Mouse (Mus musculus) MEL (cell line): ENCODE measurements around the gene Acsl5. TPM values are rescaled to one million over a fixed set of nuclear protein-coding genes. Genes with fewer than 3 reads are reported as not detected.

Source experiments
- DNase-seq: peaks from one replicate; pipeline ENCODE4 v3.0.0; 2011; ENCODE audit warnings: low read depth, low spot score
- H3K27ac ChIP-seq: 2 replicates; pipeline ENCODE4 v1.5.1; 2012; ENCODE audit warnings: low read depth, mild to moderate bottlenecking, control low read depth, low read length, moderate library complexity; ENCODE audit not compliant: control insufficient read depth
- H3K27me3 ChIP-seq, 2 experiments: fragments of 150-350 bp in 1 of 2; sonication (generic) in 1 of 2; 2 replicates each; pipeline ENCODE4 v1.6.1; 2012; ENCODE audit warnings: low read length in 2 of 2, mild to moderate bottlenecking in 2 of 2, improper control_type of control experiment in 1 of 2, moderate library complexity in 1 of 2; ENCODE audit not compliant: insufficient read depth in 2 of 2, control insufficient read depth in 1 of 2
- H3K36me3 ChIP-seq, 2 experiments: 2 replicates each; pipeline ENCODE4 v1.6.1; 2012 to 2014; ENCODE audit warnings: low read length in 2 of 2, improper control_type of control experiment in 1 of 2, inconsistent platforms in 1 of 2, mild to moderate bottlenecking in 1 of 2; ENCODE audit not compliant: insufficient read depth in 2 of 2, control insufficient read depth in 1 of 2
- H3K4me1 ChIP-seq, 2 experiments: fragments of 150-350 bp in 1 of 2; sonication (generic) in 1 of 2; 2 replicates each; pipeline ENCODE4 v1.6.1; 2012; ENCODE audit warnings: low read length in 2 of 2, improper control_type of control experiment in 1 of 2, mild to moderate bottlenecking in 1 of 2; ENCODE audit not compliant: insufficient read depth in 2 of 2, control insufficient read depth in 1 of 2
- H3K4me3 ChIP-seq, 2 experiments: fragments of 150-350 bp in 1 of 2; sonication (generic) in 1 of 2; 2 replicates each; pipeline ENCODE4 v1.5.1; 2012; ENCODE audit warnings: low read depth in 2 of 2, low read length in 2 of 2, mild to moderate bottlenecking in 2 of 2, moderate library complexity in 2 of 2, control low read depth in 1 of 2, improper control_type of control experiment in 1 of 2; ENCODE audit not compliant: control insufficient read depth in 1 of 2, insufficient read depth in 1 of 2
- H3K79me2 ChIP-seq: 2 replicates; pipeline ENCODE4 v1.6.1; 2012; ENCODE audit warnings: mild to moderate bottlenecking, low read length, moderate library complexity; ENCODE audit not compliant: control insufficient read depth, poor library complexity, insufficient read depth
- H3K9ac ChIP-seq: 2 replicates; pipeline ENCODE4 v1.6.1; 2012; ENCODE audit warnings: low read depth, mild to moderate bottlenecking, control low read depth, low read length, moderate library complexity; ENCODE audit not compliant: control insufficient read depth, poor library complexity, severe bottlenecking
- H3K9me3 ChIP-seq: fragments of 150-350 bp; sonication (generic); replicated peaks from 2 replicates; pipeline ENCODE4 v1.6.1; 2012; ENCODE audit warnings: mild to moderate bottlenecking, low read length, improper control_type of control experiment, moderate library complexity; ENCODE audit not compliant: insufficient read depth
- EP300 ChIP-seq, 2 experiments: IDR thresholded peaks; 2 replicates each; pipeline ENCODE4 v1.6.1; 2011; ENCODE audit warnings: improper control_type of control experiment in 2 of 2, low read length in 2 of 2, low read depth in 1 of 2, mild to moderate bottlenecking in 1 of 2
- ETS1 ChIP-seq: IDR thresholded peaks from 2 replicates; pipeline ENCODE4 v1.6.1; 2012; ENCODE audit warnings: low read depth, mild to moderate bottlenecking, inconsistent platforms, low read length, improper control_type of control experiment, moderate library complexity
- GATA1 ChIP-seq: IDR thresholded peaks from 2 replicates; pipeline ENCODE4 v1.6.1; 2011; ENCODE audit warnings: low read depth, low read length, improper control_type of control experiment
- HCFC1 ChIP-seq: IDR thresholded peaks from 2 replicates; pipeline ENCODE4 v1.6.1; 2012; ENCODE audit warnings: low read depth, mild to moderate bottlenecking, inconsistent platforms, low read length, improper control_type of control experiment, moderate library complexity
- KAT2A ChIP-seq: conservative IDR thresholded peaks from 2 replicates; pipeline ENCODE4 v1.6.1; 2012; ENCODE audit warnings: low read depth, low read length, improper control_type of control experiment, inconsistent platforms
- MAFK ChIP-seq: IDR thresholded peaks from 2 replicates; pipeline ENCODE4 v1.6.1; 2011; ENCODE audit warnings: low read depth, mild to moderate bottlenecking, low read length, improper control_type of control experiment, borderline replicate concordance
- MEF2A ChIP-seq: IDR thresholded peaks from 2 replicates; pipeline ENCODE4 v1.6.1; 2014; ENCODE audit warnings: low read depth, mild to moderate bottlenecking, inconsistent platforms, low read length, improper control_type of control experiment; ENCODE audit not compliant: poor library complexity, insufficient replicate concordance, severe bottlenecking; ENCODE audit errors: extremely low read depth
- NELFE ChIP-seq: IDR thresholded peaks from 2 replicates; pipeline ENCODE4 v1.6.1; 2011; ENCODE audit warnings: low read depth, low read length, improper control_type of control experiment
- NRF1 ChIP-seq: IDR thresholded peaks from 2 replicates; pipeline ENCODE4 v1.6.1; 2014; ENCODE audit warnings: low read depth, mild to moderate bottlenecking, inconsistent platforms, low read length, improper control_type of control experiment, moderate library complexity; ENCODE audit not compliant: poor library complexity, insufficient read depth, severe bottlenecking
- POLR2AphosphoS5 ChIP-seq: IDR thresholded peaks from 2 replicates; pipeline ENCODE4 v1.6.1; 2012; ENCODE audit warnings: low read depth, borderline replicate concordance, mild to moderate bottlenecking, inconsistent platforms, low read length, moderate library complexity, mixed read lengths
- RCOR1 ChIP-seq: IDR thresholded peaks from 2 replicates; pipeline ENCODE4 v1.6.1; 2012; ENCODE audit warnings: low read depth, mild to moderate bottlenecking, inconsistent platforms, low read length, improper control_type of control experiment
- UBTF ChIP-seq: IDR thresholded peaks from 2 replicates; pipeline ENCODE4 v1.6.1; 2012; ENCODE audit warnings: low read depth, mild to moderate bottlenecking, inconsistent platforms, low read length, improper control_type of control experiment, moderate library complexity, borderline replicate concordance; ENCODE audit not compliant: insufficient read depth
- USF1 ChIP-seq: IDR thresholded peaks from 2 replicates; pipeline ENCODE4 v1.6.1; 2014; ENCODE audit warnings: low read depth, mild to moderate bottlenecking, inconsistent platforms, low read length, improper control_type of control experiment, moderate library complexity
- USF2 ChIP-seq, 2 experiments: IDR thresholded peaks; 2 replicates each; pipeline ENCODE4 v1.6.1; 2011 to 2012; ENCODE audit warnings: improper control_type of control experiment in 2 of 2, low read length in 2 of 2, borderline replicate concordance in 1 of 2, inconsistent platforms in 1 of 2, low read depth in 1 of 2, mild to moderate bottlenecking in 1 of 2; ENCODE audit not compliant: insufficient read depth in 1 of 2
- ZC3H11A ChIP-seq: IDR thresholded peaks from 2 replicates; pipeline ENCODE4 v1.6.1; 2012; ENCODE audit warnings: low read depth, mild to moderate bottlenecking, inconsistent platforms, low read length, improper control_type of control experiment
- ZKSCAN1 ChIP-seq: IDR thresholded peaks from 2 replicates; pipeline ENCODE4 v1.6.1; 2012; ENCODE audit warnings: low read depth, mild to moderate bottlenecking, inconsistent platforms, low read length, improper control_type of control experiment, moderate library complexity
- ZMIZ1 ChIP-seq: IDR thresholded peaks from 2 replicates; pipeline ENCODE4 v1.6.1; 2012; ENCODE audit warnings: low read depth, mild to moderate bottlenecking, inconsistent platforms, low read length, improper control_type of control experiment, moderate library complexity
- polyA plus RNA-seq, 2 experiments: library from polyadenylated mRNA; stranded (reverse) in 1 of 2; unstranded in 1 of 2; fragments of >175 nt in 1 of 2; fragments of >200 nt in 1 of 2; gene quantifications; 2 replicates each; pipeline versions ENCODE4 v1.2.1 to v1.2.4; 2012; ENCODE audit warnings: low replicate concordance in 2 of 2, low read depth in 1 of 2; ENCODE audit not compliant: insufficient read length in 2 of 2, insufficient read depth in 1 of 2, missing spikeins in 1 of 2
- total RNA-seq: library from RNA; depleted of rRNA; stranded (reverse); fragments of 300-350 nt; gene quantifications from 2 replicates; pipeline ENCODE4 v1.2.3, GENCODE M21; 2012

Acsl5 gene
- total and polyA plus RNA-seq, 3 experiments = 223 to 318 TPM; not detected in 1

DNA sequence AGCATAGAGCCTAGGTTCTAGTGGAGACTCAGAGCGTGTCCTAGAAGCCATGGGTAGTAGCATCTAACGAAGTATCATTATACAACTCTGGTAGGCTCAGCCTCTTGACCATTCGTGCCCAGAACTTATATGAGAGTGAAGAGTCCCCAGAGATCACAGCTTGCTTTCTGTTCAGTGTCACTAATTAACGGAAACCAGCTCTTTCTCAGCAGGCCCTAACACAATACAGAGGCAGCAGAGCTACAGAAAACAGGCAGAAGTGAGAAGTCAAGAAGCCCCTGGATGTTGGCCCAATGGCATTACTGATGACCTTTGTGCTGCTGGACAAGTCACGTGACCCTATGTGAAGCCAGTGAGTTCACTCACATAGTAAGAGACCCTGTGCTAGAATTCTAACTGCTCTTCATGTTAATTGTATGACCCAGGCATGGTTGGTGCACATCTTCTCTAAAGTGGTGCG lies 10.5 kb upstream of the Acsl5 start, which contains the start of gene Gucy2g:
Gucy2g (minus strand) TSS at position 51 of the 460 bp plus-strand sequence.
- Histone ChIP-seq H3K79me2 (no peaks in the 10 kb centered on the region), H3K27me3 (no peaks in the 10 kb centered on the region), H3K4me3 (no peak within 1 kb of the TSS), H3K9me3 (no peaks in the 10 kb centered on the region), H3K9ac (no peak within 1 kb of the TSS), H3K36me3 (no peaks in the 10 kb centered on the region; a peak in 1 of 4 replicates), H3K4me1 (no peaks in the 10 kb centered on the region), H3K27ac (no peak within 1 kb of the TSS)
- TF ChIP-seq NELFE (no peak), HCFC1 (no peak), MEF2A (no peak), POLR2AphosphoS5 (no peak), UBTF (no peak), ZMIZ1 (no peak), USF1 (no peak), MAFK (no peak), KAT2A (no peak), RCOR1 (no peak), EP300 (IDR thresholded peaks at IDR 0.05; ENCODE audit: low read depth in 1 of 2, low read length in 2 of 2) (no peak), ETS1 (no peak), USF2 (IDR thresholded peaks at IDR 0.05; ENCODE audit: borderline replicate concordance in 1 of 2, insufficient read depth in 1 of 2, low read depth in 1 of 2, low read length in 2 of 2) (no peak), ZKSCAN1 (no peak), GATA1 (no peak)
- no peak for DNase-seq

DNA sequence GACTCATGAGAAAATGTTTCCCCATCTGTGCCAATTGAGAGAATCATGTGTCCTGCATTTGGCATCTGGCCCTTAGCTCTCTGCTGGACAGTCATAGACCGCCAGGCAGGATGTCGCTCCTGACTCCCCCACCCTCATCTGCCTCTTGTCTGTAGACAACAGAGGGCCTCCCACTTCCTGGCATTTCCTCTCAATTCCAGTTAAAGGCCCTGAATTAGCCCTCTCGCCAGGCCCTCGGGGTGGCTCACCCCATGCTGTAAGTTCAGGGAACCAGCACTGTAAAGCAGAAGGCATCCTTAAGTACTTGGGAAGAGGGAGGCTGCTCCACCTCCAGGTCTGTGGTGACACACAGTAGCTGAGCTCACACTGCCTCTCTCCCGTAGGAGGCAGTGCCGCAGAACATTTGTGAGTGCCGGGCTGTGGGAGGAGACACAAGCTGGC lies 6.9 kb upstream of the Acsl5 start:
- Histone ChIP-seq H3K36me3 (peaks cover 0 to 8% of the 10 kb centered on the region in 2 experiments; a peak in 3 of 4 replicates), H3K79me2 (no peaks in the 10 kb centered on the region), H3K27ac (no peak overlapping the region), H3K27me3 (no peaks in the 10 kb centered on the region), H3K9me3 (no peaks in the 10 kb centered on the region), H3K4me1 (peaks cover 5 to 9% of the 10 kb centered on the region in 2 experiments; a peak in 3 of 4 replicates), H3K9ac (no peak overlapping the region), H3K4me3 (no peak overlapping the region)
- no peak for DNase-seq
- TF ChIP-seq NRF1 (no peak), ZC3H11A (no peak), ZKSCAN1 (no peak)
